Mouse (Mus musculus): Measurements from ENCODE around the gene Cdcp2.

The Cdcp2 gene

GRCm38 (mm10) chr4:107130534-107130933 lies 33.8 kb downstream of the Cdcp2 start:
- DNase-seq (ENCODE audit: low read depth) = no peak

DNA sequence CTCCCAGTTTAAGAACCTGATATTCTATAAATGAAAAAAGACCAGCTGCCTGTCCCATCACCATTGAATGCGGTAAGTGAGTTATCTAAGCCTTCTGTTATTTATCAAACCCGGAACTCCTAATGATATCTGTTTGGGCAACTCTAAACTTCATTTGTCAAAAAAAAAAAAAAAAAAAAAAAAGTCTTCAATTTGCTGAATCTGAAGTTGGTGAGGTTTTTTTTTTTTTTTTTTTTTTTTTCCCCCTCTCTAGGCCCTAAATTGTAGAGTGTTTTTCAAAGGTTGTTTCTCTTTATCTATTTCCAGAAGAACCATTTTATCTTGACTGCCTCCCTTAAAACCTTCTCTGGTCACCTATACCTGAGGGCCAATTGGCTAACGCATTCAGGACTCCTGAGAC lies 38.2 kb downstream of the Cdcp2 start:
- DNase-seq (ENCODE audit: low read depth) = no peak

DNA sequence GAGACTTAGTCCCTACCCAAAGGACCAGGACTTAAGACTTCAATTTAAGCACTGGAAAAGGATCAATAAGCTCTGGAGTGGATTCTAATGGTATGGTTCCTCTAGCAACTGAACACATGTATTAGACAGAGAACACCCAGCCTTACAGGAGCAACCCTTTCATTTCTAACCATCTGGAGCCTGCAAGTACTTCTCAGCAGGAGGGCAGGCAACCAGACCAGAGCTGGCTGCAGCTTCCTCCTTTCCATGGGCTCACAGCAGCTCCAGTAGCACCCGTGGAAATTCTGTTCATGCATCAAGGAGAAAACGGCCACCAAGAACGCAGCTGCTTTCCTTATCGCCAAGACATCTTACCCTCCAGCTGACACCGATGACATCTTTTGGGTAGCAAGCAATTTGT lies 39.0 kb downstream of the Cdcp2 start:
- no peak for DNase-seq (ENCODE audit: low read depth)

GRCm38 (mm10) chr4:107136531-107136930 lies 39.8 kb downstream of the Cdcp2 start:
- no peak for DNase-seq (ENCODE audit: low read depth)

DNA sequence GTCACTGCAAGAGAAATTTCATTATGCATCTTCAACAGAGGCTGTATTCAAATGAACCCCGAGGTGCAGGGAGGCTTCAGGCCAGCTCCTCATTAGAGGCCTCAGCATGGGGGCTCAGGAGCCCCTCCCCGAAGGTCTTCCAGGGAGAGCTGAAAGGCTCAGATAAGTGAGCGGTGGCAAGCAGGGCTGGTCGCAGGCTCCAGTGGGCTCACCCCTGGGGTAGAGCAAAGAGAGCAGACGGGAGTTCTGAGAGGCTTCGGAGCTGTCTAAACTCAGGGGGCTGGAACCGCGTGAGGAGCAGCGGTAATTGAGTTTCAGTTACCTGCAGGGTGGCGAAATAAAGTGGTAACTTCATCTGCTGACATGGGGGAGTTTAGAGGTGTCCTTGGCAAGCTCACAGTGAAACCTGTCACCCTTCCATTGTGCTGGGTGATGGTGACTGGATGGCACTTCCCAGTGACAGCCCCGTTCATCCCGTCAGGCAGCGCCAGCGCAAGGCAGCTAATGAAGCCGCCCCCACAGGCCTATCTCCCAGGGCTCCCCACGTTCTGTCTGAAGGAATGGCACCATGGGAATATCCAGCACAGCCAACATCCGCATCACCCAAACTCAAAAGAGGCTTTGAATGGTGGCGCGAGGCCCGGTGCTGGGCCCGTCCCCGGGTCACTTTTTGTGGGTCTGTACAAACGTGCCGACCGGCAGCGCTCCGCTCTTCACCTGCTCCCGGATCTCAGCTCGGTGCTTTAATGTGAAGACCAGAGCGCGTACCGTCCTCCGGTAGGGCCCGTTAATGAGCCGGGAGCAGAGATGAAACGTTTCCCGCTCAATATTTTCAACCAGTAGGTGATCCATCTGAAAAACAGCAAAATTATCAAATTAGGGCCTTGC lies 42.5 kb downstream of the Cdcp2 start:
- no peak for DNase-seq (ENCODE audit: low read depth)

DNA sequence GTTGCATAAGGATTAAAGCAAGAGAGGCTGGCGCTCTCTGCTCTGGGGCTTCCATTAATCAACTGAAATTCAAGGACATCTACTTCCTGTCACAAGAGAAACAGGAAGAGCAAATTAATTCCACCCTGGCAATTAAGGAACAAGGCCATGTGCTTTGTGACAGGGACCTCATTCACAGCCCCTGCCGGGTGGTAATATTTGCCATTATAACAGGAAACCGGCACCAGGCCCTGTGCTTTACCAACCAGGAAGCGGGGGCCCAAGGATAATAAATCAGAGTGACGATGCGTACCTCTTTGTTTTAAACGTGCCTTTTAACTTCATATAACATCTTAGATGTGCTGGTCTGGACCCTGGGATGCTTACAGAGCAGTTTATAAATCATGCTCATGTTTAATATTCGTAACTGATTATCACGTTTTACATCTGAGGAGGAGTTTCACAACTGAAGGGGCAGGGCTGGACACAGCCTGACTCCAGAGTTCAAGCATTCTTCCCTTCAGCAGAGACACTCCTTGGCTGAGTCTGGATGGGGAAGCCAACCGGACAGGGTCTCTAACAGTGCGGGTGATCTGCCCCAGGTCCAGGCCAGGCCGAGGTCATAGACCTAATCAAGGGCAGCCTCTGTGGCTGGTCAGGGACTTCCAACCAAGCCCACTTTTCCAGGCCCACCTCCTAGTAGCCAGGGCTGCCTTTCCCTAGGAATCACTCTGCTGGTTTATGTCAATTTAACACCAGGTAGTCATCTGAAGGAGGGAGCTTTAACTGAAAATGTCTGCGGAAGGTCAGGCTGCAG lies 43.3 kb downstream of the Cdcp2 start:
- DNase-seq (ENCODE audit: low read depth) = no peak

- no peak for DNase-seq (ENCODE audit: low read depth)
Observed at GRCm38 (mm10) chr4:107143511-107143910, 46.8 kb downstream of the Cdcp2 start.

- no peak for DNase-seq (ENCODE audit: low read depth)
Observed at GRCm38 (mm10) chr4:107150991-107151390, 54.3 kb downstream of the Cdcp2 start.

- DNase-seq (ENCODE audit: low read depth) = no peak
Observed at GRCm38 (mm10) chr4:107152571-107152970, 55.9 kb downstream of the Cdcp2 start.

GRCm38 (mm10) chr4:107156983-107157401 lies 60.3 kb downstream of the Cdcp2 start:
- DNase-seq (ENCODE audit: low read depth) = no peak

GRCm38 (mm10) chr4:107159166-107159773 lies 62.6 kb downstream of the Cdcp2 start:
- no peak for DNase-seq (ENCODE audit: low read depth)

DNA sequence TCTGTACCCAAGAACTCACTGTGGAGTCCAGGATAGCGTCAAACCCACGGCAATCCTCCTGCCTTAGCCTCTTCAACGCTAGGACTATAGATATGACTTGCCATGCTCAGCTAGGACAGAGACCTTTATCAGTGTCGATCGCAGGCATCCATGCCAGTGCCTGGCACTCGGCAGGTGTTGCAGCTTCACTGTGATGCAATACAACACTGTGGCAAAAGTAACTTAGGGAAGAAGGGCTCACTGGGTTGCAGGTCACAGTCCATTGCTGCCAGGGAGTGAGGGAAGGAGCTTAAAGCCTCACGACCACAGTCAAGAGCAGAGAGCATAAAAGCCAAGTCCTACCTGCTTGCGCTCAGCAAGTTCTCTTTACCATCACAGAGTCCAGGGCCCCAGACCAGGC lies 63.5 kb downstream of the Cdcp2 start:
- no peak for DNase-seq (ENCODE audit: low read depth)

All from NIH3T3 (cell line).